Mouse (Mus musculus) monocyte, adult 5-6 weeks (primary cell): Measurements from ENCODE around the gene Arvcf. TPM values are rescaled to one million over a fixed set of nuclear protein-coding genes. Genes with fewer than 3 reads are reported as not detected.

ENCODE experiments used
- ATAC-seq: fragments of 153-309, 156-312 bp; replicated peaks from 2 replicates; pipeline ENCODE4 v1.8.0; 2017; ENCODE audit warnings: mild to moderate bottlenecking; ENCODE audit not compliant: low TSS enrichment, insufficient number of reproducible peaks, severe bottlenecking, poor library complexity, low FRiP score
- total RNA-seq: library from RNA; stranded (forward); fragments of 200-1000, 200-491, 200-594 nt; gene quantifications from 3 replicates; pipeline ENCODE4 v1.2.3, GENCODE M21; 2017

The Arvcf gene
- 1.4 to 2.2 TPM (median 1.7 TPM) in 3 replicates for total RNA-seq

- 0 out of 2 replicates have a peak, but pooled peaks have one; percentile 7 for ATAC-seq
Observed at GRCm38 (mm10) chr16:18347931-18348600, at the start of gene Arvcf, which contains the start of gene Tango2. TSS of gene Arvcf (plus strand) at chr16:18348182. TSS of gene Tango2 (minus strand) at chr16:18348103.

- ATAC-seq, result no peak
Observed at GRCm38 (mm10) chr16:18308159-18308558, 39.8 kb upstream of the Arvcf start.

DNA sequence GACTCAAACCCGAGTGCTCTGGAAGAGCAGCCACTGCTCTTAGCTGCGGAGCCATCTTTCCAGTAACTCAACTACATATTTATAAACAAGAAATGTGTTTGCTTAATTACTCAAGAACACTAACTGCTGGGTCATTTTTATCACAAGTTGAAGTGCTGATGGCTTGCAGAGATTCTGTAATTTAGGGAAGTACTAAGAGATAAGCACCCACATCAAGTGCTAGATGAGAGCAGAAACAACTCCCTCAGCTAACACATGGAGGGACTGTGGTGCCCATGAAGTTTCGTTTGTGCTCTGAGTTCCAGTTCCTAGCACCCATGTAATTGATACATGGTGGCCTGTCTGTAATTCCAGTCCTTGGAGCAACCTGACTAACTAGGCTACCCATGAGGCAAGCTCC, 29.0 kb upstream of the Arvcf start:
- ATAC-seq, result no peak

- ATAC-seq, result no peak
Observed at GRCm38 (mm10) chr16:18321443-18321842, 26.5 kb upstream of the Arvcf start.

- no peak for ATAC-seq
Observed at GRCm38 (mm10) chr16:18323460-18323859, 24.5 kb upstream of the Arvcf start.

DNA sequence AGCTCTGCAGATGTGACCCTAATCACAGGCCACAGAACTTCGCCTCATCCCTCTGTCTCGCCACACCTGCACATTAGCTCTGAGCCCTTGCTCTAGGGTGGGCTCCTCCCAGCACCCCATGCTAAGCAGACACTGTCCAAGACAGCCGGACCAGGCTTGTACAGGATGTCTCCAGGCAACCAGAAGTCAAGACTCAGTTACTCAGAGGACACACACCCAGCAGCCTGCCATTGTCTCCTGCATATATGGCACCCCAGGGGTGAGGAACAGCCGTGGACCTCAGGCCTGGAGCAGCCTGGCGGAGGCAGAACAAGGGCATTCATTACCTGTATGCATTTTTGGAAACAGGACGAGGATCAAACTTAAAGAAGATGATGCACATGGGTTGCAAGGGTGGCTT, 24.0 kb upstream of the Arvcf start:
- no peak for ATAC-seq

DNA sequence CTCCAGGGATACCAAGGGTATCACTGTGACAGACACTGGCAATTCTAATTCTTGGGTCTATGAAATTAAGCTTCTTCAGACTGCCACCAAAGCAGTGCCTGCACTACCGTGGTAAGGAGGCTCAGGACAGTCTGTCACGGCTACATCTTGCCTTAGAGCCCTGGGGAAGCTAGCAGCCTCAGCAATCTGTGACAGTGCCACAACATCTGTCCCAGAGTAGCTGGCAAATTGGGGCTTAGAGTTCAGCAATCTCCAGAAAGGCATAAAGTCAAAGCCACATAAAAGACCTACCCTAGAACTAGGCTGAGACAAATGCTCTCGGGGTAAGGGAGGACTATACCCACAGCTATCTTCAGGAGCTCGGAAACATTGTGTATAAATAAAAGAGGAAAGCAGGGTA, 22.2 kb upstream of the Arvcf start:
- ATAC-seq, result no peak

- no peak for ATAC-seq
Observed at GRCm38 (mm10) chr16:18327936-18328335, 20.0 kb upstream of the Arvcf start.

- ATAC-seq, result no peak
Observed at GRCm38 (mm10) chr16:18328524-18328923, 19.5 kb upstream of the Arvcf start.

GRCm38 (mm10) chr16:18333976-18334375, 14.0 kb upstream of the Arvcf start:
- ATAC-seq, result no peak

DNA sequence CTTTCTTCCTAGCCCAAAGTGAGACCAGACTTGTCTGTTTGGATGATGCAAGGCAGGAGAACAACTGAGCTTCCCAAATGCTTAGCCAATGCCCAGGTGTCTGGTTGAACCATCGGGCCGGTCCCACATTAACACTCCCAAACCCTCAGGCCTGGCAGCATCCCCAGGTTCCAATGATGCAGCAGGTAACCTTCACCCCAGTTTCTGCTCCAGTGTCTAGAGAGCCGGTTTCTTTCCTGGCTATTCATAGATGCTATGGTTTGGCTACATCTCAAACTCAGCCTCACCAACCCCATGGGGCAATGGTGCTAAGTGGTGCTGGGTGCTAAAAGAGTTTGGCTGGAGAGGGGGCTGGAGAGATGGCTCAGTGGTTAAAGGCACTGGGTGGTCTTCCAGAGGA, 12.0 kb upstream of the Arvcf start:
- no peak for ATAC-seq

DNA sequence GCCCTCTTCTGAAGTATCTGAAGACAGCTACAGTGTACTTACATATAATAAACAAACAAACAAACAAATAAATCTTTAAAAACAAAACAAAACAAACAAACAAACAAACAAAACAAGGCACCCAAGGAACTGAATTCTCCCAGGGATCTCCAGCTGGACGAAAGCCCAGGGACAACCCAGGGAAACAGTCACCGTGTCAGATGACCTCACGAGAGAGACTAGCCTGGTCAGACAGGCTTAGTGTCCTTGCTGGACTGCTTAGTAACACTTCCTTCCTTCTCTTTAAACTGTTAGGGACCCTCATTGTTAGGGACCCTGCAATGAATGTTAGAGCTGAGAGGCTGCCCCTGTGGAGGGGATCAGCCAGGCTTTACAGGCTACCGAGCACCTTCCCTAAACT, 10.7 kb upstream of the Arvcf start:
- no peak for ATAC-seq

- no peak for ATAC-seq
Observed at GRCm38 (mm10) chr16:18339866-18340265, 8.1 kb upstream of the Arvcf start.

DNA sequence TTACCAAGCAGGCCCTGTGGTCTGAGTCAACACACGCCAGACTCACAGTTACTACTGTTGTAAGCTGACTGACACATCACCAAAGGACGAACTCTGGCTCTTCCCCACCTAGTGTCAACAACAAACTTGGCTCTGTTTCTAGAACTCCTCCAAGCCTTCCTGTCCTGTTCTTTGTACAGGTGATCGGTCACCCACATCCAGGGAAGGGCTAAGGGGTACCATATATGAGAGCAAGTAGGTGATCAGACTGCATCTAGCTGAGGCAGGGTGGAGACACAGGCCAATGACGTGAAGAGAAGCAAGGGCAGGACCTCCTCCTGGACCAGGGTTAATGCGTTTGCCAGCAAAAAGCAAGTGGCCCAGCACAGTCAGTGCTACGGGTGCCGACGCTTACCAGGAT, 6.4 kb upstream of the Arvcf start:
- no peak for ATAC-seq

DNA sequence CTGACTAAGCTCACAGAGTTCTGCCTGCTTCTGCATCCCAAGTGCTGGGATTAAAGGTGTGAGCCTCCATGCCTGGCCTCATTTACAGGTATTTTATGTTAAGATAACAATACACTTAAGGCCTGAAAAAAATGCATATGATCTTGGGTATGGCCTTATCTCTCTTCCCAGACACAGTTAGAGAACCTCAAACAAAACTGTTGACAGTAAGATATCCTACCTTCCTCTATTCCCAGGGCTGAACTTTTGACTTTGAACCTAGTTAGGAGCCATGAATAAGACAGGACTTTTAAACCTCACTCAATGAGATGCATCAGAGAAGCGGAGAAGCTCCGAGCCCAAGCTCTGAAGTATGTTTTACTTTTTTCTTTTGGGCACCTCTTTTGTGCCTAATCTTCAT, 5.9 kb upstream of the Arvcf start:
- ATAC-seq, result no peak

DNA sequence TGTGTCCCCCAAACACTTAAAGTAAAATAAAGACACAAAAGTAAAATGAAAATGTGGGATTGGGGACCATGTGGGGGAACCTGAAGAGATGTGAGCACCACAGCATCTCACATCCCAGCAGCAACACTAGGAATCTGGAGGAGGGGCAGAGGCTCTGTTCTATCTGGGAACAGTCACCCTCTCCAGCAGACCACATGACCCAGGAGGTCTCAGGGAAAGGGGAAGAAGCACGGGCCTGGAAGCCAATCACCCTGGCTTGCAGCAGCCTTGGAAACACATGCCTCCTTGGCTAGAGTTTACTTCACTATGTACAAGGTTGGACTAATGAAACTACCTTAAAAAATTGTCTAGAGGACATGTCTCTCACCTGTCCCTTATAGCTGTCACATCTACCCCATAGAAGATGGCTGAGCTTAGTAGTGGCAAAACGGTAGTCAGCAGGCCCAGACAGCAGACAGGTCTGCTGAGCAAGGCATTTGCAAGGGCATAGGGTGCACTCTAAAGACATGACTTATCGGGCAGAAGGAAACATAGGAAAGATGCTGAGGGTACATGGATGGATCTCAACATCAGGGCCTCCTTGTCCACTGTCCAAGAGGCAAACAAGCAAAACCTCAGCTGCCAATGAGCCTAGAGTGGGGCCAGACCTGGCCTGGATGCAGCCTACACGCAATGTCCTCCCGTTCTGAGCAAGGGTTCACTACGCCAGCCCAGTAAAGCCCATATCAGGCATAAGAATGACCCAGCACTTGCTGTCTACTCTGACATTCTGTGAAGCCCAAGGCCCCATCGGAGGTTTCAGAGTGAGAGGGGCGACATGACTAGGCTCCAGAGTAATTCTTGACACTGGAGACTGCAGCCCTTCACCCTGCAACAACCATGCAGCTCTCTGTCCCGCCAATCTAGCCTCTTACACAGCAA, 5.1 kb upstream of the Arvcf start:
- no peak for ATAC-seq

- ATAC-seq, result peak; percentile 92
Observed at GRCm38 (mm10) chr16:18343778-18344177, 4.2 kb upstream of the Arvcf start.

DNA sequence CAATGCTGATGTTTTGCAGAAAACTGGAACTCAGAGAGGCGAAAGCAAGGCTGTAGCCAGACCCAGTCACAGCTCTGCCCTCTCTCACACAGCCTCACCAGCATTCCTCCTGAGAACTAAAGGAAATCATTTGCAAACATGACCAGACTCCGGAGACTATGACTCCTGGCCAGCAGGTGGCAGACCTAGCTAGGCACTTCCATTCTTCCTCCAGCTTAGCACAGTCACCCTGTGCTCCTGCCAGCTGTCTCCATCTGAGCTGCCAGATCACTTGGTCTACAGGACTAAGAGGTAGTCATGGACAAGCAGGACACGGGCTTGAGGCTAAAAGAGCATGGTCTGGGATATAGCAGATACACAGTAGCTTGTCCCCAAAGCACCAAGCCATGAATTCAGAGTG, 2.7 kb upstream of the Arvcf start:
- ATAC-seq, result peak; percentile 70

GRCm38 (mm10) chr16:18348601-18349175, 706 bp downstream of the Arvcf start:
- no peak for ATAC-seq
